Mouse (Mus musculus): ENCODE measurements at regions not wholly inside any gene's neighbourhood (a gene's known extent, or its start where the extent isn't known, plus 50 kb on each side); places are given as distances from the start of the nearest gene placed in this dataset.

DNA sequence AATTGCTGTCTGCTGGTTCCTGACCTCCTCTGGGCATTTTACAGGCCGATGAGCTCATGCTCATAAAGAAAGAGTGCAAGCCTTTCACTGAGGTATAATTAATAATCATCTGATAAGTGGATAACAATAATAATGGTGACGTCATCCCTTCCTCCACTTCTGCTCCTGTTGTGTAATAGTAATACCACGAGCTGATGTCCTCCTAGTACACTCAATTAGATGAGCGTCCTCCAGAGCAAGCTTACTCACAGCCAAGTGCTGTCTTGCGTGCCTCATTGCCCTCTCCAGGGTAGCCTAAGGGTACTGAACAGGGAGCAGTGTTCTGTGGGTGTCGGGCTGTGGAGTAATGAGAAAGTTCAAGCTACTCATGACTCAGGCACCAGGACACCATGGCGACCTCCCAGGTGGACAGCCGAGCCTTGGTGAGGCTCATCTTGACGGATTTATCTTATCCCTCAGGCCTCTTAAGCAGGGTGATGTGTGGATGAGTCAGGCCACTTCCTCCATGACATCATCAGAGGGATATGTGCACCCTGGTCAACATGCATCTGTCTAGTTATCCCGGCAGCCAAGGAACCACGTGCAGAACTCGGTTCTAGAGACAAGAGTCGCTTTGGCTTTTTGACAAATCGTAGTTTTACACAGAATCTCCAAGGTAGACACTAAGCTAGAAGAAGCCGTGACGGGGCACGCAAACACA is 135.9 kb upstream of the Tsc22d1 start:
- DNase-seq (ENCODE audit: low read depth in 1 of 2, low spot score in 2 of 2) = no peak
- Histone ChIP-seq H3K4me1 (ENCODE audit: control insufficient read depth, insufficient read depth, insufficient read length) (no peaks in the 10 kb centered on the region), H3K27ac (ENCODE audit: insufficient read depth, low read length) (no peak overlapping the region), H3K27me3 (ENCODE audit: control insufficient read depth, insufficient read depth, low read length) (no peaks in the 10 kb centered on the region), H3K4me3 (ENCODE audit: extremely low read depth, insufficient read depth, insufficient read length) (no peak overlapping the region), H3K36me3 (ENCODE audit: control insufficient read depth, insufficient read depth, low read length) (no peaks in the 10 kb centered on the region)
- TF ChIP-seq CTCF (IDR thresholded peaks at IDR 0.05; ENCODE audit: extremely low read depth, insufficient read depth, insufficient read length, insufficient replicate concordance) (no peak), POLR2A (IDR thresholded peaks at IDR 0.05; ENCODE audit: low read depth, low read length) (no peak)
- 86% methylated on average over 17 of the region's 17 CpGs for WGBS

DNA sequence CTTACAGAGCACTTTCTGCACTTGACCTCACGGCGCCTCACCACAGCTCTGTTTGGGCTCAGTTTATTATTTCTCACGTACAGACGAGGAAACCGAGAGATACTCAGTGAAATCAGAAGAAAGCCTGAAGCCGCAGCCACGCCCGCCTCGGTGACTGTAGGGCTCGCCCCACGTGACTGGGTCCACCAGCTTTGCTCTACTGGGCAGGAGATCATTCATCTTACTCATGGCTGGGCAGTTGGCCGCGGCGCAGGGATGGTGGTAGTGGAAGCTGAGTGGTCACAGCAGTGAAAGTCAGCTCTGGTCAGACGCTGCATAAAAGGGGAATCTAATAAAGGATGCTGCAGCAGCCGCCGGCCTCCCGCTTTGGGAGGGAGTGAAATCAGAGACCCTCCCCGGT is 135.2 kb upstream of the Tsc22d1 start:
- Histone ChIP-seq H3K4me3 (ENCODE audit: extremely low read depth, insufficient read depth, insufficient read length) (no peak overlapping the region), H3K27me3 (ENCODE audit: control insufficient read depth, insufficient read depth, low read length) (no peaks in the 10 kb centered on the region), H3K27ac (ENCODE audit: insufficient read depth, low read length) (no peak overlapping the region), H3K4me1 (ENCODE audit: control insufficient read depth, insufficient read depth, insufficient read length) (no peaks in the 10 kb centered on the region), H3K36me3 (ENCODE audit: control insufficient read depth, insufficient read depth, low read length) (no peaks in the 10 kb centered on the region)
- DNase-seq (ENCODE audit: low read depth in 1 of 2, low spot score in 2 of 2) = no peak
- 87% methylated on average over 19 of the region's 19 CpGs for WGBS
- TF ChIP-seq POLR2A (IDR thresholded peaks at IDR 0.05; ENCODE audit: low read depth, low read length) = no peak

DNA sequence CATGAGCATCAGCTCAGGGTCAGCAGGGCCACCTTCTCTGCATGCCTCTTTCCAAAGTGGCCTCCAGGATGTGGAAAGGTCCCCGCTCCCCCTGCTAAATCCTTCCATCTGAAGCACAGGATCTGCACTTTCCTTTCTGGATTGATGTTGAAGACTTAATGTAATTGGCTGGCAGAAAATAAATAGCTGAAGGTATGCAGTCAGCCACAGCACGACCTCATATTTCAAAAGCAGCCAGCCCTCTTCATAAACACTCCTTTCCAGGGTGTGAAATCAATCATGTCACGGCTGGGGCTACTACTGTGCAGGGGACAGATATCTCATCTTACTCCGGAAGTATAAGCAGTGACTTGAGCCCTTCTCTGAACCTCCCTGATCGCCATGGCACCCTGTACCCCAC is 132.9 kb upstream of the Tsc22d1 start:
- 65% methylated on average over 5 of the region's 5 CpGs for WGBS
- Histone ChIP-seq H3K4me3 (ENCODE audit: extremely low read depth, insufficient read depth, insufficient read length) (no peak overlapping the region), H3K36me3 (ENCODE audit: control insufficient read depth, insufficient read depth, low read length) (no peaks in the 10 kb centered on the region), H3K4me1 (ENCODE audit: control insufficient read depth, insufficient read depth, insufficient read length) (no peaks in the 10 kb centered on the region), H3K27ac (ENCODE audit: insufficient read depth, low read length) (no peak overlapping the region), H3K27me3 (ENCODE audit: control insufficient read depth, insufficient read depth, low read length) (no peaks in the 10 kb centered on the region)
- no peak for DNase-seq (ENCODE audit: low read depth in 1 of 2, low spot score in 2 of 2)
- TF ChIP-seq CTCF (IDR thresholded peaks at IDR 0.05; ENCODE audit: extremely low read depth, insufficient read depth, insufficient read length, insufficient replicate concordance) (no peak), POLR2A (IDR thresholded peaks at IDR 0.05; ENCODE audit: low read depth, low read length) (no peak)

DNA sequence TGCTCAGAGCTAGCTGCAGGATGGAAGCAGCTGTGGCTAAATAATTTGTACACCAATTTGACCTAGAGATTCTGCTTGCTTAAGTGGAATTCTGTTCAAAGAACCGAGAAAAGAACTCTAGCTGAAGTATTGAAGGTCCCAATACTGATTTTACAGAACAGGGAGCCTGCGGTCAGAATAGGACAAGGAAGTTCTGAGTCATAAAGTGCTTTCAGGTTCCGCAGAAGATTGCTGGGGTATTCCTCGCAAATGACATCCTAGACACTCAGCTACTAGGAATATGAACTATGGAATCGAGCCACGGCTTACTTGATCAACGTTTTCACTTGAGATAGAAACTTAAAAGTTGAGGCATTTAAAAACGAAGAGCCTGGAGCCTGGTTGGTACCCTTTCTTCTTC is 127.0 kb upstream of the Tsc22d1 start:
- no peaks in the 10 kb centered on the region for H3K36me3 ChIP-seq (ENCODE audit: control insufficient read depth, insufficient read depth, low read length)
- no peak for DNase-seq (ENCODE audit: low read depth in 1 of 2, low spot score in 2 of 2)
- no peak for TF ChIP-seq POLR2A (IDR thresholded peaks at IDR 0.05; ENCODE audit: low read depth, low read length)
- TF ChIP-seq CTCF (IDR thresholded peaks at IDR 0.05; ENCODE audit: extremely low read depth, insufficient read depth, insufficient read length, insufficient replicate concordance) = no peak
- no peak overlapping the region for H3K27ac ChIP-seq (ENCODE audit: insufficient read depth, low read length)
- WGBS = 78% methylated on average over 8 of the region's 8 CpGs
- no peak overlapping the region for H3K4me3 ChIP-seq (ENCODE audit: extremely low read depth, insufficient read depth, insufficient read length)
- no peaks in the 10 kb centered on the region for H3K27me3 ChIP-seq (ENCODE audit: control insufficient read depth, insufficient read depth, low read length)
- no peaks in the 10 kb centered on the region for H3K4me1 ChIP-seq (ENCODE audit: control insufficient read depth, insufficient read depth, insufficient read length)

DNA sequence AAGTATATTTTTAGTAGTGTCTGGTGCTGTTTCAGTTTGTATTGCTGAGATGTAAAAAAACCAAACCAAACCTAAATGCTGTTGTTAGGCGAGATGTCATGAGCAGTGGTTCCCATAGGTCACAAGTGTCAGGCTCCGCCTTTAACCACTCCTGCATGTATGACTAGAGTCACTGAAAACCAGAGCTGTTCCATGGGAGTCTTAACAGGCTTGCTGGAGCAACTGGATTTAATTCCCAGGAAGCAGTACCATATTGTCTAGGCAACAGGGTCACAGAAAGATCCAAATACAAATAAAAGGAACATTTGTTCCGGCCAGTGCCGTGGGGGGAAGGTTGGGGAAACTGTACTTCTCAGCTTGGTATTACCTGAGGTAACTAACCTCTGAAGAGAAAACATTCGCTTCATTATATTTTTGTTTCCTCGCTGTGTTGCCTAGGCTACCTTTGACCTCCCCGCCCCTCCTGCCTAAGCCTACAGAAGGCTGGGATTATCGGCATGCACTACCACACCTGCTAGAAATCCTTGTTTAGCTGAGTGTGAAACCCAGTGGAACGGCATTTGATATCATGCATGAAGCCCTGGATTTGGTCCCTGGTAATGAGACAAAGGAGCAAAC is 124.3 kb upstream of the Tsc22d1 start:
- H3K27me3 ChIP-seq (ENCODE audit: control insufficient read depth, insufficient read depth, low read length) = no peaks in the 10 kb centered on the region
- H3K4me3 ChIP-seq (ENCODE audit: extremely low read depth, insufficient read depth, insufficient read length) = no peak overlapping the region
- no peaks in the 10 kb centered on the region for H3K4me1 ChIP-seq (ENCODE audit: control insufficient read depth, insufficient read depth, insufficient read length)
- WGBS = 90% methylated on average over 9 of the region's 9 CpGs
- TF ChIP-seq POLR2A (IDR thresholded peaks at IDR 0.05; ENCODE audit: low read depth, low read length) (no peak), CTCF (IDR thresholded peaks at IDR 0.05; ENCODE audit: extremely low read depth, insufficient read depth, insufficient read length, insufficient replicate concordance) (no peak)
- no peak for DNase-seq (ENCODE audit: low read depth in 1 of 2, low spot score in 2 of 2)
- H3K27ac ChIP-seq (ENCODE audit: insufficient read depth, low read length) = no peak overlapping the region
- no peaks in the 10 kb centered on the region for H3K36me3 ChIP-seq (ENCODE audit: control insufficient read depth, insufficient read depth, low read length)

DNA sequence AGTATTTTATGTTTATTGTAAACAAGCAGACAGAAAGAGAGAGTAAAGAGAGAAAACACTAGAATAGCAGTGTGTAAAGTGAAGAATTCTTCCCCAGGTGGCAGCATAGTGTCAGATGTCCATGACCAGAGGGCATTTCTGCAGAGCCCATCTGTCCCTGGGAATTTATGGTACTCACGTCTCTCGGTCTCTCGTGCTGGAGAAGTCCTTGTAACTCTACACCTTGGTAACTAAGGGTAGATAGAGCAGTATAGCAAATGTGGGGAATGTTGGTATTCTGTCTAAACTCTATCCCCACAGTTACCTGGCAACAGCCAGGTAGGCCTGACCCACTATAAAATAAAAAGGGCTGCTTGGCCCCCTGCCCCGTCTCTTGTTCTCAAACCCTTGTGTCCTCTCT is 122.5 kb upstream of the Tsc22d1 start:
- DNase-seq (ENCODE audit: low read depth in 1 of 2, low spot score in 2 of 2) = no peak
- 63% methylated on average over 4 of the region's 4 CpGs for WGBS
- no peaks in the 10 kb centered on the region for H3K4me1 ChIP-seq (ENCODE audit: control insufficient read depth, insufficient read depth, insufficient read length)
- no peak overlapping the region for H3K4me3 ChIP-seq (ENCODE audit: extremely low read depth, insufficient read depth, insufficient read length)
- H3K36me3 ChIP-seq (ENCODE audit: control insufficient read depth, insufficient read depth, low read length) = no peaks in the 10 kb centered on the region
- H3K27me3 ChIP-seq (ENCODE audit: control insufficient read depth, insufficient read depth, low read length) = no peaks in the 10 kb centered on the region
- TF ChIP-seq POLR2A (IDR thresholded peaks at IDR 0.05; ENCODE audit: low read depth, low read length) (no peak), CTCF (IDR thresholded peaks at IDR 0.05; ENCODE audit: extremely low read depth, insufficient read depth, insufficient read length, insufficient replicate concordance) (no peak)
- H3K27ac ChIP-seq (ENCODE audit: insufficient read depth, low read length) = no peak overlapping the region

DNA sequence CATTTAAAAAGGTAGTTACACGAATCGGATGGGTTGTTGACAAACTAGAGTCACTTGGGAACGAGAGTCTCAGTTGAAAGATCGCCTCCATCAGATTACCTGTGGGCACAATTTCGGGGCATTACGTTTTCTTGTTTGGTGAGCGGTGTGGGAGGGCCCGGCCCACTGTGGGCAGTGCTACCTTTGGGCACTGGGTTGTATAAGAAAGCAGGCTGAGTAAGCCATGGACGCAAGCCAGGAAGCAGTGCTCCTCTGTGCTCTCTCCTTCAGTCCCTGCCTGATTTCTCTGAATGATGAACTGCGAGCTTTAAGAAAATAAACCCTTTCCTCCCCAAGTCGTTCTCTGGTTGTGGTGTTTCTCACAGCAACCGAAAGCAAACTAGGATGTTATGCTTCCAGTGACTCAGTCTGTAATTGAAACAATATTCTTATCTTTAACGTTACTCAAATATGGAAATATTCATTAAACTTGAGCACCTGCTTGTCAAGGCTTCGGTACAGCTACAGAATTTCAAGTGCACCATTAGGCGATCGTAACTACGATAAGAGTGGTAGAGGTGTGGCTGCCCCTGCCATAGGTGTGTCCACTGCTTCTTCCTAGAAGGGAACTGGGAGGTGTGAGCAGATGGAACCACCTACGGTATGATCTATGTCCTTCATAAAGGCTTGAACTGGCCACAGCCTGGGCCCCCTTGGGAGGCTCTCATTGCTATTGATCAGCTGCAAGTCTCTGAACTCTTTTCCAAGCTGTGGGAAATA is 119.2 kb upstream of the Tsc22d1 start:
- Histone ChIP-seq H3K4me1 (ENCODE audit: control insufficient read depth, insufficient read depth, insufficient read length) (no peaks in the 10 kb centered on the region), H3K4me3 (ENCODE audit: extremely low read depth, insufficient read depth, insufficient read length) (no peak overlapping the region), H3K36me3 (ENCODE audit: control insufficient read depth, insufficient read depth, low read length) (no peaks in the 10 kb centered on the region), H3K27ac (ENCODE audit: insufficient read depth, low read length) (no peak overlapping the region), H3K27me3 (ENCODE audit: control insufficient read depth, insufficient read depth, low read length) (no peaks in the 10 kb centered on the region)
- 89% methylated on average over 18 of the region's 18 CpGs for WGBS
- no peak for DNase-seq (ENCODE audit: low read depth in 1 of 2, low spot score in 2 of 2)
- TF ChIP-seq POLR2A (IDR thresholded peaks at IDR 0.05; ENCODE audit: low read depth, low read length) (no peak), CTCF (IDR thresholded peaks at IDR 0.05; ENCODE audit: extremely low read depth, insufficient read depth, insufficient read length, insufficient replicate concordance) (no peak)
